Mouse (Mus musculus): ENCODE data around the gene Atoh8. TPM values are rescaled to one million over a fixed set of nuclear protein-coding genes. Genes with fewer than 3 reads are reported as not detected.

Atoh8 gene
- total RNA-seq (2021), result 1 to 10 TPM; 2.9 to 3.7 TPM
- long read RNA-seq, experiment 1, partial matches to known transcripts, result 0 of 4 reads
- long read RNA-seq, experiment 1, other reads (novel, unspliced or antisense), result 0 of 4 reads
- long read RNA-seq, experiment 2, transcript Atoh8-201 (3 exons, 2,355 nt), result major isoform, 6 of 6 reads
- long read RNA-seq, experiment 2, partial matches to known transcripts, result 0 of 6 reads
- long read RNA-seq, experiment 2, other reads (novel, unspliced or antisense), result 0 of 6 reads

DNA sequence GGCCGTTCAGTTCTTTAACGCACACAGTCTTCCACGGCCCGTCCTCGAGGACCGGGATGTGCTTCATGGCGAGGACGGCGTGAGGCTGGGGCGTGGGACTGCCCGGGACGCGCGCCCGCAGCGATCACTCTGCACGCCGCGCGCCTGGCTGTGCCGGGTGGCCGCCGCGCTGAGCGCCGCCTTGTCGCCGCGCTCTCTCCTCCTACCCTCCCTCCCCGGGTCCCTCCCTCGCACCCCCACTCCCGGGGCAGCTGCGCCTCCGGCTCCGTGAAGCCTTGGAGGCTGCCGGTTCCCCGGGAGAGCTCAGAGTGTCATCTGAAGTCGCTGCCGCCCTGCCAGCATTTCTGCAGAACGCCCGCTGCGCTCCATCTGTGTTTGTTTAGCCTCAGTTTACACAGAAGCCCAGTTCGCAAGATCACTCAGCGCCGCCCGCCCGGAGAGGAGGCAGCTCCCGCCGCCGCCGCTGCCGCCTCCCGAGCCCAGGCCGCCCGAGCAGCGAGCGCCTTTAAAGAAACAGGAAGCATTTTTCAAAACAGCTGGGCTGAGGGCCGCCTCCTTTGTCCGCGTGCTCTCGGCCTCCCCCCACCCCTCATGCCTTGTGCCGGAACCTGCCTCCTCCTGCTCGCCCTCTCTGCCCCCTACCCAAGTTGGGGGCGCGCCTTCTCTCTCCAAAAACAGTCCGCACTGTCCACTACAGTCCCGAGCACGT lies at the start of gene Atoh8:
Gene Atoh8 (minus strand): TSS at position 480 of the 709 bp plus-strand sequence.
- peak; percentile 56 to 60 for DNase-seq (ENCODE audit: low spot score in 2 of 2)

DNA sequence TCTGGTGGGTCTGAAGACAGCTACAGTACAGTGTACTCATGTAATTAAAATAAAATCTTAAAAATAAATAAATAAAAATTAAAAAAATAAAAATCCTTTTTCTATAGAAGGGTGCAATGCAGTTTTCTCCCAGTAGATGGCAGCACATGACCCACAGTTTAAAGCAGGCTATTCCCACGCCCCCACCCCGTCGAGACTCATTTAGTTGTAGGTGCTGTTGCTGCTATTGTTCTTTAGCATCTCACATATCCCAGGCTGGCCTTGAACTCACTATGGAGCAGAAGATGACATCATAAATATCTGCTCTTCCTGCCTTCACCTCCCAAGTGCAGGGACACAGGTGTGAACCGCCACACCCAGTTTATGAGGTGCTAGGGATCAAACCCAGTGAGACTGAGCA lies 48.5 kb upstream of the Atoh8 start:
- no peak for DNase-seq (ENCODE audit: low spot score in 2 of 2)

DNA sequence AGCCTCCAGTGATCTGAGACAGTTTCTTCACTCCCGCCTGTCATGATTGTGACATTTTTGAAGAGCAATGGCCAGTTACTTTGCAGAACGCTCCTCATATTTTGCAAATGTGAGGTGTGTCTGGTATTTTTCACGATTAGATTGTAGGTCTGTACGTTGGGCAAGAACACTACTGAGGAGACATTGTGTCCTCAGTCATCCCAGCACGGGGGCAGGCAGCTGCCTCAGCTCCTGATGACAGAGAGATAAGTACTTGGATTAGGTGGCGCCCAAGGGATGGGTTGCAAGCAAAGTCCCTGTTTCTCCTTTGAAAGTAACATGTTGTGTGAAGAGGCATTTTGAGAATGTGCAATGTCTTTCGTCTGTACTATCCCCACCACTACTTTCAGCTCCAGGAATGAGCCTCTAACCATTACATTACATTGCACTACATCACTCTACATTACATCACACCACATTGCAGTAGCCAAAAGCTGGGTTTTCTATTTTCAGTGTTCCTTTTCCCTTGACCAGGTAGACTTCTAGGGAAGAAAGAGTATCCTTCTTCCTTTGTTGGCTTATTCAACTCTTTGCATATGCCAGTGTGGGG lies 45.1 kb upstream of the Atoh8 start:
- no peak for DNase-seq (ENCODE audit: low spot score in 2 of 2)

DNA sequence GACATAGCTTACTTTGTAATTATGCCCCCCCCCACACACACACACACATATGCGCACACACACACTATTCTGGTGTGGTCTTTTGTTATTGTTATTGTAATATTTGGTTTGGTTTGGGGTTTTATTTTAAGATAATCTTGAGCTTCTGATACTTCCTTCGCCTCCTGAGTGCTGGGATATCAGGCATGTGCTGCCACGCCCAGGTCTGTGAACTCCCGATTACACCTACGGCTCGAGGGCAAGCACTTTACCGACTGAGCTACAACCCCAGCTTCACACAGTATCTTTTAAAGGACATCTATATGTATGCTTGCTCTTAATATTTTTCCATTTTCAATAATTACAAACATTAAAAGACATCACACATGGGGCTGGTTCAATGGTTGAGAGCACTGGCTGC lies 44.1 kb upstream of the Atoh8 start:
- DNase-seq (ENCODE audit: low spot score in 2 of 2), result no peak

DNA sequence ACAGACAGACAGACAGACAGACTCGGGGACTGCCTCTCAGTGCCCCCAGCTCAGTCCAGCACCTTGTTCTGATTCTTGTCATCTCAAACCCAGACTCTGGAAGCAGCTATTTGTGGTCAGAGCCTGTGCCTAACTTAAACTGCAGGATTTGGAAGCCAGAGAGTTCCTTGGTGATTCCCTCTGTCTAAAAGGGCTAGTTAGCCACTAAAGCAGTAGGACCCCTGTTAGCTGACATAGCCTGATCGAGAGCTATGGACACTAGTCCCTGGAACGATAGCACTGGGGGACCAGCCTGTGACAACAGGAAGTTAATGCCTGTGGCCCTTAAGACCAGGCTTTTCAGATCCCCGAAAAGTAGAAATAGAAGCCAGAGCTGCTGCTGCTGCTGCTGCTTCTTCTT lies 43.5 kb upstream of the Atoh8 start:
- no peak for DNase-seq (ENCODE audit: low spot score in 2 of 2)

DNA sequence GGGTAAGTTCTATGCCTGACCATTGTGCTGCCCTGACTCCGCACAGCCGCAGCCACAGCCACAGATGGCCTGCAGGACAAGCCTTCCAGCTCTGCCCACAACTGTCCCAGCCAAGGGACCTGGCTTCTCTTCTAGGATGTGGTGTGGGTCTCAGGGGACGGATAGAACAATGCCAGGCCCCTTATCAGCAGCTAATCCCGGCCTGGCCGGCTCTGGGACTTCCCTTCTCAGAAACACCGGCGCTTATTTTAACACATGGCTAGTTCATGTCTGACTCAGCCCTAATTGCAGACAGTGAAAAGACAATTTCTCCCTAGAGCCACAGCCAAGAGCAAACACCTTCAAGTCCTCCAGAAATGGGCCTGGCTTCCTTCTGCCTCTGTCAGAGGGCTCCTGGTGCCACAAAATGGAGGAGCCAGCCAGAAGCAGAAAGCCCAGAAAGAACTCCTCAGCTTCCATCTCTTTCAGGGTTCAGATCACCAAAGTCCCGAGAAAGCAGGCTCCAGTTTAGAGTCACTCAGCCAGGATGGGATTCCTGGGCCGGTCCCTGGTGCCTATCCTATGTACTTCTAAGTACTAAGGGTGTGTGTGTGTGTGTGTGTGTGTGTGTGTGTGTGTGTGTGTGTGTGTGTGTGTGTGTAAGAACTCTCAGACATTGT lies 42.3 kb upstream of the Atoh8 start:
- no peak for DNase-seq (ENCODE audit: low spot score in 2 of 2)

DNA sequence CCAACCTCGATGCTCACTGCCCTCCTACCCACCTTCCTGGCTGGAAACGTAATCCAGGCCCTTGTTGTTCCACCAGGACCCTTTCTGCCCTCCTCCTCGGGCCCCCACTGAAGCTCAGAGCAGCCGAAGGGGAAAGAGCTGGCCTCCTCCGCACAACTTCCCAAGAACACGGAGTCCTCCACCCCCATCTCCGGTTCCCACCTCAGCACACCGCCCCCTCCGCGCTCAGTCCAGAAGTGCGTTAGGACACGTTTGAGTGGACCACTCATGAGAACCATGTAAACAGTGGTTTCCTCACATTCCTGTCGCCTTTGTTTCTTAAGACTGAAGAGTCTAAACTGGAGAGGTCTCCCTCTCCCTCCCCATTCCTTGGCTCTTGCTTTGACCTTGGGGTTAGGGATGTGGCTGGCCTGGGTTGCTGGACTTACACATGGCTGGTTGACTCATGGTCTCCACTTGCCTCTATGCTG lies 41.6 kb upstream of the Atoh8 start:
- DNase-seq (ENCODE audit: low spot score in 2 of 2), result no peak

DNA sequence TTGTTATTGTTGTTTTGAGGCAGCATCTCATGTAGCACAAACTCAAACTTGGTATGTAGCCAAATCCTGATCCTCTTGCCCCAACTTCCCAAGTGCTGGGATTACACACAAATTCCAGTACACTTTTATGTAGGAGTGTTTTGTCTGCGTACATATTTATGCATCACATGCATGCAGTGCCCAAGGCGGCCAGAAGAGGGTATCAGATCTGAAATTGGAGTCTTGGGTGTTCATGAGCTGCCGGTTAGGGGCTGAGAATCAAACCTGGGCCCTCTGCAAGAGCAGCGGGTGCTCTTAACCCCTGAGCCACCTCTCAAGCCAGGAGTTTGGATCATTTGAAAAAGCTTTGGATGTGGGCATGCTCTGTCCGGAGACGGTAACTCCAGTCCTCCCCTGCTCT lies 40.8 kb upstream of the Atoh8 start:
- DNase-seq (ENCODE audit: low spot score in 2 of 2), result no peak

DNA sequence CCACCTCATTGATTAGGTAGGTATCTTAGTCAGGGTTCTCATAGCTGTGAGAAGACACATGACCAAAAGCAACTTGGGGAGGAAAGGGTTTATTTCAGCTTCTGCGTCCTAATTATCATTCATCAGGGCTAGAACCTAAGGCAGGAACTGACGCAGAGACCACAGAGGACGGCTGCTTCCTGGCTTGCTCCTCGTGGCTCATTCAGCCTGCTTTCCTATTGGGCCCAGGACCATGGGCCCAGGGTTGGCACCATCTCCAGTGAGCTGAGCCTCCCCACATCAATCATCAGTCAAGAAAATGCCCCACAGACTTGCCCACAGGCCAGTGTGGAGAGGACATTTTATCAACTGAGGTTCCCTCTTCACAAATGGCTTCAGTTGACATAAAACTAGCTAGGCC lies 40.1 kb upstream of the Atoh8 start:
- DNase-seq (ENCODE audit: low spot score in 2 of 2), result no peak

DNA sequence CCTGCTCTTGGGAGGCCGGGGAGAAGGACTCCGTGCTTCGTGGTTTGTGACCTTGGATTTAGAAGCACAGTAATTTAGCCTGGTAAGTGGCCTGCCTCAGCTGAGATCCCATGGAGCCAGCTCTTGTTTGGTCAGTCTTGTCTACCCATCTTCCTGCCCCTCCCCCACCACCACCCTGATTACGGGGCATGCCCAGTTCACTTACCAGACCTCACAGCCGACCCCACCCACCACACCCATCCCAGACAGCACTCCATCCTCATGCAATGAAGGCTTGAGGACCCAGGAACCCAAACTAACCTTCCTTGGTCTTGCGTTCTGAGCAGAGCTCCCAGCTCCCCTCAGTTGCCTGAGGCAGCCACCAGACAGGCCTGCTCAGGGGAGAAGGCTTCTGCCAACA lies 37.8 kb upstream of the Atoh8 start:
- no peak for DNase-seq (ENCODE audit: low spot score in 2 of 2)

DNA sequence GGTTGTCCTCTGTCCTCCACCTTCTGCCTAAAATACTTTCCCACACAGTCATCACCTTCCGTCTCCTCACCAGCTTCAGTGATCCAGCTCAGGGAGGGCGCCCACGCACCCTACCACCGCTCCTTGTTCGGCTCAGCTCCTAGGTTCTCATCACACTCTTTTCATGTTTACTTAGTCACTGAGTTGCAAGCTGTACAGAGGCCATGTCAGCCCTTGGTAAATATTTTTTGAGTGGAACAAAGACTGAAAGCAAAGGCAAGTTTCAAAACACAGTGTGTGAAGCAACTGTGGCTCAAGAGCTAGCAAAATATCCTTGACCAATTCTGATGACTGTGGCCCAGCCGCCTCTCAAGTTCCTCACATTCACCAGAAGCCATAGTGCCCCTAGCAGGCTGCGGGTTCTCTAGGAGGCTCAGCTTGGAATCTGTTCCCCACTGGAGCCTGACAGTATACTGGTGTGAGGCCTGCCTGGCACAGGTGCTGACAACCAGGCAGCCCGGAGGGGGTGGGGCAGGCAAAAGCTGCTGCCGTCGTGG lies 36.9 kb upstream of the Atoh8 start:
- no peak for DNase-seq (ENCODE audit: low spot score in 2 of 2)

DNA sequence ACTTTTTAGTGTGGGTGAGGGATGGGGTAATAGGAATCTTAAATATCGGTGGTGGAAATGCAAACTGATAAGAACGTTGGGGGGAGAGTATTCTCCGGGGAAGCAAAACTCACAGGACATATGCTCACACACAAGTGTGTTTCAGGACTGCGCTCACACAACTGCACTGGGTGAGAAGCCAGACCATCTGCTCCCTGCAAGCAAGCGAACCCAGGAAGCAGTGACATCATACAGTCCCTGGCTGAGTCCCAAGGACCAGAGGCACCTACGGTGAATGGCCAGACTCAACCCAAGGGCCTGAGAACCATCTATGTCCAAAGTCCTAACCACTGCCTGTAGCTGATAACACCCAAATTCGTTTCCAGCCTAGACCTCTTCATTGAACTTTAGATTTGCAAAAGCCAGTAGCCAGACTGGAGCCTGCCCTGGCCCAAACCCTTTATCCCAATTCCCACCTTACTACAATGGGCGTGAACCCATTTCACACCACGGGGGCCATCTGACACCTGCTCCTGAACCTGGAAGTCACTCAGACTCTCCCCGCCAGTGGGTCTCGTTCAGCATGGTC lies 35.7 kb upstream of the Atoh8 start:
- DNase-seq (ENCODE audit: low spot score in 2 of 2), result no peak

DNA sequence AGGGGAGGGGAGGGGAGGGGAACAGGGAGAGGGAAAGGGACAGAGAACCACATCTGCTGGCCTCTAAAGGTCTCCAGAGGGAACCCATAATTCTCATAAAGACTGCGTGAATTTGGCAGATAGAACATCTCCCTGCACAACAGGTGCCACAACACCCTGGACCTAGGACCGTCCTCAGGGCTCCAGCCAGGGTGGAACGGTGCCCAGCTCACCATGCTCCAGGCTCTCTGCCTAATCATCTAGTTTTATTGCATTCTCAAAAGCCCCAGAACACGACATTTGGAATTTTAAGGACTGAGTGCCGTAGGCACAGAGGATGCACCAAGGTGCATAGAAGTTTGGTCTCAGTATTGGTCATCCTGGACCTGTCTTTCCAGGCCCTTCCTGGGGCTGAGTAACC lies 34.9 kb upstream of the Atoh8 start:
- no peak for DNase-seq (ENCODE audit: low spot score in 2 of 2)

DNA sequence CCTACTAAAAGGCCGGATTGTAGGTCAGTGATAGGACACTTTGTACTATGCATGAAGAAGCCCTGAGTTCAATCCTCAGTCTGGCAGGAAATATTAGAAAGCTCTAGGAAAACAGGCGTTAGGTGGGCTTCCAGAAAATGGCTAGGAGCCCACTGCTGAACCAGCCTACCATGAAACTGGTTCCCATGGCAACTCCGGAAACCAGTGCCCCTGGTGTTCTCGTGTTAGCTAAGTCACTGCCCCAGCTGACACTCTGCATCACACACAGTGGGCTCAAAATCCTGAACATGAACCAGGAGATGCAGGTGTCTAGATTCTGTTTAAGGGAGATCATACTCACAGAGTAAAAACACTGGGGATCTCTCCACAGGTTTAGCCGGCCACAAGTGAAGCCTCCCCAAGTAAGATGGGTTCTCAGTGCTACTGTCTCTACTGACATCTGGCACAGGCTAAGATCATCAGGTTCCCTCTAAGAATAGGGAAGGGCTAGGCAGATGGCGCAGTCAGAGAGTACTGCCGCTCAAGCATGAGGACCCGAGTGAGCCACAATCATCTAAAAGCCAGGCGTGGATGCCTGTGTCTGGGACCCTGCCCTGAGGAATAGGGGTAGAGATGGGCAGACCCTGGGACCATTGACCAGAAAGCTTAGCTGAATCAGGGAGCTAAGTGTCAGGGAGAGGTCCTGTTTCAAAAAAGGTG lies 32.9 kb upstream of the Atoh8 start:
- no peak for DNase-seq (ENCODE audit: low spot score in 2 of 2)

DNA sequence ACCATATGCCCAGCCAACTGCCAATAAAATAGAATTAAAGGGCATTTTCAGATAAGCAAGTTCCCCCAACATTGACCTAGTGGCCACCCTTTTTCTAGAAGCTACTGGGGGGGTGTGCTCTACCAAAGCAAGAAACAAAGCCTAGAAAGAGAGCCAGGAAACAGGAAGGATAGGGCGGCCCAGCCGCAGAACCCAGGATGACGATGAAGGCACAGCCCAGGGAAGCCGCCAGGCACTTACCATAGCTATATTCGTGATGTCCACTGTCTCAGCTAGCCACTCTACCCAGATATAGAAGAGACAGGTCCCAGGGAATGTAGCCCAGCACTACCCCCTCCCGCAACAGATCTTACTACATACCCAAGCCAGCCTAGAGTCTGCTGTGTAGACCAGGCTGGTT lies 30.3 kb upstream of the Atoh8 start:
- DNase-seq (ENCODE audit: low spot score in 2 of 2), result no peak

DNA sequence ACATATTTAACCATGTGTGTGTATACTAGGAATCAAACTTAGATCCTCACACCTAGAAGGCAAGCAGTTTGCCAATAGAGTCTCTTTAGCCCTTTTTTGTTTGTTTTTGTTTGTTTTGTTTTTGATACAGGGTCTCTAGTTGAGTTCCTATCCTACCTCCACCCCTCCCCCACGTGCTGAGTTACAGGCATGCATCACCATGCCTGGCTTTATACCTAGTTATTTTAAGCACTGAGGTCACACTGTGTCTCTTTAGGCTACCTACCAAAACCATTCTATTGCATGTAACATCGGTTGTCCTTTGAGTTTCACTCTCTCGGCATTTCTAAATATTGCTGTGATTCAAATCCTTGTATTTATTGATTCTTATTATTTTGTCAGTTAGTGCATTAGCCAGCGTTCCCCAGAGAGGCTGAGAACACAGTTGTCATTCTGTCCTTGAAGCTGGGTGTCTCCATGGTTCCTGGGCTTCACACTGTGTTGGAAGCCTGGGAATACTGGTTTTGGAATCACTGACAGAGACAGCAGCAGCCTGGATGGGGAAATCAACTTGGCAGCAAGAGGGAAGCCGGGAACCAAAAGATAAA lies 28.4 kb upstream of the Atoh8 start:
- no peak for DNase-seq (ENCODE audit: low spot score in 2 of 2)

DNA sequence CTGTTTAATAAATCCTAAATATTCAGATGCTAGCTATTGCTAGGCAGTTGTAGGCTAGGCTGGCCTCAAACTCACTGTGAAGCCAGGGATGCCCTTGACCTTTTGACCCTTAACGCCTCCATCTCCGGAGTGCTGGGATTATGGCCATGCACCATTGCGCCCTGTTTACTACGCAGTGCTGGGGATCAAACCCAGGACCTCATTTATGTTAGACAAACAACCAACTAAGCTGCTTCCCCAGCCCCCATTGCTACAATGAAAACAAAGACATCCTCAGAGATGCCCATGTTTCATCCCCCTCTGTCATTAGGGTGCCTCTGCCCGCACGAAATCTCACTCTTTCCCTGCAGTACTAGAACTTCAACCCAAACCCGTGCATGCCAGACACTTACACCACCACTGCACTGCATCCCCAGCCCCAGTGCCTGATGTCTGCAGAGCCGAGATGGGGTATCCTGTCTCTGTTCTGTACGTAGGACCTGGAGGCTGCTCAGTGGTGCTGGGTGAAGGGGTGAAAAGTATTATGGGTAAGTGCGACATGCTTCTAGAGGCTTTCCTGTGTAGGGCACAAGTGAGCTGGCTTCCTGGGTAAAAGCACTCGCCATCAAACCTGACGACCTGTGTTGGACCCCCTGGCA lies 26.4 kb upstream of the Atoh8 start:
- DNase-seq (ENCODE audit: low spot score in 2 of 2), result no peak

DNA sequence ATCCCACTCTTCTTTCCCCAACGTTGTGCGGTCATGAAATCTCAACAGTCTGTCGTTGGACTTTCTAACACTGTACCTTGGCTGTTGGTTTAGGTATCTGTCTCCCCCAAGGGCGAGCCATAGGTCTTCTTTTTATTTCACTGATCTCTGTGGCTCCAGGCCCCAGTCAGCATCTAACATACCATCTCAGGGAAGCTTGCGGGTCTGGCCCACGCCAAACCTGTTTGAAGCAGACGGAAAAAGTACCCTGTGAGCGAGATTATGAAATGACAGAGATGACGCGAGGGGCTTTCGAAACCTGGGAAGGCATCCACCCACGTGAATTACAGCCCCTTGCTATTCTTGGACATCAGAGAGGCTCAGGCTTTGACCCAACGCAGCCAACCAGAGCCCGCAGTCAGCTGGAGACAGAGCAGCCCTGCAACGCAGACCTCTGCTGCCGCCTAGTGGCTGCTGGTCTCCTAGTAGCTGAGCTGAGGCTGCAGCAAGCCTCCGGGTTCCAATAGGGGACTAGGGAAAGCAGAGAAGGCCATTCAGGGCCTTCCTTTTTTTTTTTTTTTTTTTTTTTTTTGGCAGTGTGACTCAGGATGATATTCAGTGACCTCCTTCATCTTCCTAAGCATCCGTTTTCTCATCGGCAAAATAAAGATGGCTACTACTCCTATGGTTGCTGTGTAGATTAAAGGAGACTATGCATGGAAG lies 25.8 kb upstream of the Atoh8 start:
- DNase-seq (ENCODE audit: low spot score in 2 of 2), result peak; percentile 93 to 96

DNA sequence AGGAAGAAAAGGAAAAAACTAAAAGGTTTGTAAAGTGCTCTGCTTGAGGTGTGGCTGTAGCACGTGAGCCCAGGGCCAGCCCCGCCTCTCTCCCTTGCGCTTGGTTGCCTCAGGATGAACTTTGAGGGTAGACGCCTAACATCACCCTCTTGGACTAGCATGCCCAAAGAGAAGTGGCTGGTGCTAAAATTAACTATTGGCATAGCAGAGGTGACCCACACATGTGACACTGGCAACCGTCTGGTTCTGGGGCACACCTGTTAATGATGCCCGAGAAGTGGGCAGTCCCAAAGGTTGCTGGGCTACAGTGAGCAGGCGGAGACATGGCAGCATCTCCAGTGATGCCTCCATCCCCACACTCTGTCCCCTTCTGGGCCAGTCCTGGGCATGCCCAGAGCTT lies 24.1 kb upstream of the Atoh8 start:
- no peak for DNase-seq (ENCODE audit: low spot score in 2 of 2)

Data from adrenal gland, adult 18-20 months (tissue).